Mouse (Mus musculus) ES-Bruce4 (cell line): Measurements from ENCODE around the gene Cep44.

Experiments used
- CTCF ChIP-seq: IDR thresholded peaks from one replicate; pipeline ENCODE4 v1.8.1; 2011; ENCODE audit warnings: low read depth, low read length
- EP300 ChIP-seq: IDR thresholded peaks from 2 replicates; pipeline ENCODE4 v1.6.1; 2011; ENCODE audit warnings: low read depth, low read length; ENCODE audit not compliant: insufficient read depth

DNA sequence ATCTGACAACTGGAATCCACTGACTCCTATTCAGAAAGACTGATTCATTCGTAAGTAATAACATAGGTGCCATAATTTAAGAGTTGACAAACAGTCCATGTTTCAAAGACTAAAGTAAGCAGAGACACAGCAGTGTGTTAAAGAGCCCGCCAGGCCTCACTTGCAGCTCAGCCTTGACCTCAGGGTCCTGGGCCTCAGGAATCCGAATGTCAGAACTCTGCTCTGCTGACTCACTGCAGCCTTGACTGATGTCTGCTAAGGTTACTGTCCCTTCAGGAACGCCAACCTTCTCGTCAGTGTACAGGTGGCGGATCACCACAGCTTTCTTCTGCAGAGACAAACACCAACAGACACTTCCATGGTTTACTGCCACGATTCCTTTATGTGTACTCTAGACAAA lies 10.1 kb downstream of the Cep44 start:
- TF ChIP-seq EP300, result no peak
- TF ChIP-seq CTCF, result no peak
